Mouse (Mus musculus) kidney, adult 2 months (tissue): ENCODE results near the gene Foxr1. TPM values are rescaled to one million over a fixed set of nuclear protein-coding genes. Genes with fewer than 3 reads are reported as not detected.
"Not testable (repeated sequence)": the region's sequence is repeated elsewhere in the genome, so short reads cannot be mapped to it uniquely, and the experiment has no call there.

Experiments
- DNase-seq: peaks from one replicate; pipeline ENCODE4 v3.0.0; 2021
- H3K27ac ChIP-seq: fragments of 200-500 bp; 2 replicates; pipeline ENCODE4 v1.5.1; 2012; ENCODE audit warnings: low read depth, low read length, control low read depth, inconsistent platforms; ENCODE audit not compliant: insufficient read depth
- H3K27me3 ChIP-seq: fragments of 200-500 bp; replicated peaks from 2 replicates; pipeline ENCODE4 v1.6.1; 2012; ENCODE audit warnings: mild to moderate bottlenecking, moderate library complexity, low read length, inconsistent platforms; ENCODE audit not compliant: control insufficient read depth, insufficient read depth
- H3K36me3 ChIP-seq: fragments of 200-500 bp; 2 replicates; pipeline ENCODE4 v1.6.1; 2012; ENCODE audit warnings: mild to moderate bottlenecking, moderate library complexity, low read length, inconsistent platforms; ENCODE audit not compliant: control insufficient read depth, insufficient read depth
- H3K4me1 ChIP-seq: fragments of 200-500 bp; 2 replicates; pipeline ENCODE4 v1.6.1; 2011; ENCODE audit warnings: low read length; ENCODE audit not compliant: control insufficient read depth, insufficient read depth
- H3K4me3 ChIP-seq: fragments of 200-500 bp; 2 replicates; pipeline ENCODE4 v1.5.1; 2011; ENCODE audit warnings: mild to moderate bottlenecking, low read depth, low read length, control low read depth; ENCODE audit not compliant: insufficient read depth
- CTCF ChIP-seq: fragments of 200-500 bp; conservative IDR thresholded peaks from 2 replicates; pipeline ENCODE4 v1.5.1; 2011; ENCODE audit warnings: low read depth, mild to moderate bottlenecking, control low read depth, low read length, moderate library complexity, mixed read lengths; ENCODE audit not compliant: insufficient read depth, insufficient read length
- POLR2A ChIP-seq: fragments of 200-500 bp; IDR thresholded peaks from one replicate; pipeline ENCODE4 v1.6.1; 2011; ENCODE audit warnings: low read depth, low read length, control low read depth
- WGBS: fragments of 180-500 bp; shearing (Covaris S2); methylation state at CpG from one replicate; pipeline ENCODE4 v1.1.7; 2018; 5-methylcytosine and 5-hydroxymethylcytosine counted together
- polyA plus RNA-seq: library from polyadenylated mRNA; depleted of rRNA; stranded (reverse); fragments of >200 nt; gene quantifications from 2 replicates; pipeline ENCODE4 v1.2.3, GENCODE M21; 2012

Foxr1 gene
- polyA plus RNA-seq, 1 experiment = not detected

GRCm38 (mm10) chr9:44423576-44423975, 17.4 kb downstream of the Foxr1 start:
- WGBS = 89% methylated on average over 4 of the region's 4 CpGs
- no peak for DNase-seq

GRCm38 (mm10) chr9:44420280-44420898, 20.5 kb downstream of the Foxr1 start:
- no peak for DNase-seq
- no peaks in the 10 kb centered on the region for H3K27me3 ChIP-seq
- no peak overlapping the region for H3K27ac ChIP-seq
- no peaks in the 10 kb centered on the region for H3K36me3 ChIP-seq
- WGBS = 72% methylated on average over 5 of the region's 5 CpGs
- no peak for TF ChIP-seq CTCF
- TF ChIP-seq POLR2A = no peak
- H3K4me3 ChIP-seq = no peak overlapping the region
- peaks cover 4% of the 10 kb centered on the region; the same call in 1 of the 2 replicates for H3K4me1 ChIP-seq

More at GRCm38 (mm10) chr9:44423576-44423975, 17.4 kb downstream of the Foxr1 start:
- no peak for TF ChIP-seq POLR2A
- TF ChIP-seq CTCF = no peak
- no peak overlapping the region for H3K4me3 ChIP-seq
- no peaks in the 10 kb centered on the region for H3K27me3 ChIP-seq
- H3K4me1 ChIP-seq = no peaks in the 10 kb centered on the region
- H3K27ac ChIP-seq = no peak overlapping the region
- H3K36me3 ChIP-seq = no peaks in the 10 kb centered on the region

- 86% methylated on average over 9 of the region's 9 CpGs for WGBS
- not testable (repeated sequence) for DNase-seq, H3K27ac ChIP-seq, H3K4me3 ChIP-seq, H3K27me3 ChIP-seq, H3K36me3 ChIP-seq, H3K4me1 ChIP-seq
Observed at GRCm38 (mm10) chr9:44419730-44420129, 21.2 kb downstream of the Foxr1 start.

- TF ChIP-seq POLR2A (no peak), CTCF (no peak)
- Histone ChIP-seq H3K36me3 (no peaks in the 10 kb centered on the region), H3K27ac (peak within 1 kb of the TSS; percentile 43; the same call in 1 of the 2 replicates), H3K27me3 (no peaks in the 10 kb centered on the region), H3K4me3 (peak within 1 kb of the TSS; percentile 71), H3K4me1 (peaks cover 4% of the 10 kb centered on the region; the same call in 1 of the 2 replicates)
- WGBS = 70% methylated on average over 14 of the region's 14 CpGs
- DNase-seq = no peak
Observed at GRCm38 (mm10) chr9:44418519-44419385, 22.2 kb downstream of the Foxr1 start, which contains the start of gene Ccdc84. Gene Ccdc84, minus strand, starts transcription at chr9:44418569.

GRCm38 (mm10) chr9:44417892-44418363, 23.0 kb downstream of the Foxr1 start:
- peak; percentile 96 for DNase-seq
- under 1% methylated on average over 38 of the region's 38 CpGs for WGBS
- peak overlapping the region; percentile 71 for H3K4me3 ChIP-seq

GRCm38 (mm10) chr9:44417156-44417891, 23.6 kb downstream of the Foxr1 start:
- Histone ChIP-seq H3K36me3 (no peaks in the 10 kb centered on the region; the same call in 1 of the 2 replicates), H3K4me1 (peaks cover 4% of the 10 kb centered on the region; the same call in 1 of the 2 replicates), H3K4me3 (peak overlapping the region; percentile 71), H3K27me3 (no peaks in the 10 kb centered on the region), H3K27ac (peak overlapping the region; percentile 40; the same call in 1 of the 2 replicates)
- 3% methylated on average over 26 of the region's 26 CpGs for WGBS
- no peak for TF ChIP-seq CTCF
- TF ChIP-seq POLR2A = no peak
- DNase-seq = no peak

More at GRCm38 (mm10) chr9:44417892-44418363, 23.0 kb downstream of the Foxr1 start:
- H3K27ac ChIP-seq = peak overlapping the region; percentile 43; the same call in 1 of the 2 replicates
- H3K36me3 ChIP-seq = no peaks in the 10 kb centered on the region; the same call in 1 of the 2 replicates
- TF ChIP-seq POLR2A (no peak), CTCF (peak; percentile 66)
- peaks cover 4% of the 10 kb centered on the region; the same call in 1 of the 2 replicates for H3K4me1 ChIP-seq
- no peaks in the 10 kb centered on the region for H3K27me3 ChIP-seq
